Mouse (Mus musculus): ENCODE measurements around the gene Vps8. TPM values are rescaled to one million over a fixed set of nuclear protein-coding genes. Genes with fewer than 3 reads are reported as not detected.

Gene Vps8
- total and polyA plus RNA-seq, 3 experiments = 13.6 to 17.6 (median 15.9) TPM

DNA sequence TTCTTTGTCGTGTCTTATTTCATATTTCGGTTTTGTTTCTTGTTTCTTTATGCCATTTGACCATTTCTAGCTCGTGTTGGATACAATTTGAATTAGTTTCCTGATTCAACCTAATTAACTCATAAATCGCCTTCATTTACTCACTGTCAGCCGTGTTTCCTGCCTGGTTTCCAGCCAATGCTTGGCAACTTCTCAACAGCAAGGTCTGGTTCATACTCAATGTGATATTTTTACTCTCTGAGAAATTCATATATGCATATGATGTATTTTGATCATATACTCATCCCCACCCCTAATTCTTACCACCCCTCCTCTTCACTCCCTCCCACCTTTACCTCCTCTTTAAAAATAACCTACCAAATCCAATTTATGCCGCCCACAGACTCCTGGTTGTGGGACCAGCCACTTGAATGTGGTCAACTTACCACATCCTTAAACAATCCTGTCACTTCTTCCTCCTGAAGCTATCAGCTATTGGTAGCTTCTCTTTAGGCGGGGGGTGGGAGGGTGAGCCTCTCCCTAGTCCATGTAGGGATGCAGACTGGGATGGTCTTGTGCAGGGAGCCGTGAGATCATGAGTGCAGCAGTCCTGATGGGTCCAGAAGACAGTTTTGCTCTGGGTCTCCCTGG is 184.2 kb downstream of the Vps8 start:
- no peaks in the 10 kb centered on the region for H3K9me3 ChIP-seq (replicated peaks; ENCODE audit: low read length)
- TF ChIP-seq RAD21 (IDR thresholded peaks at IDR 0.05; ENCODE audit: low read depth, low read length) = no peak
- TF ChIP-seq SMC3 (IDR thresholded peaks at IDR 0.05; ENCODE audit: low read depth, low read length) = no peak
- no peak for TF ChIP-seq MAX (IDR thresholded peaks at IDR 0.05; ENCODE audit: low read length)
- no peak overlapping the region for H3K4me2 ChIP-seq (ENCODE audit: insufficient read depth, low read depth, poor library complexity, severe bottlenecking)
- H3K9ac ChIP-seq (ENCODE audit: insufficient read depth, low read depth) = no peak overlapping the region
- no peaks in the 10 kb centered on the region for H3K27me3 ChIP-seq (replicated peaks)
- no peaks in the 10 kb centered on the region for H3K79me2 ChIP-seq (replicated peaks; ENCODE audit: control insufficient read depth, extremely low read depth, insufficient read depth, poor library complexity, severe bottlenecking)
- in situ Hi-C loops (cut with MboI; ENCODE audit: low pct_ligation_motif_present, low pct_unique_long_range_greater_than_20kb, low sequenced_read_pairs) = no loop called here
- H3K36me3 ChIP-seq (replicated peaks in 1 of 2; ENCODE audit: control insufficient read depth in 1 of 2, insufficient read depth in 1 of 2, low read length in 1 of 2) = peaks cover 0 to 11% of the 10 kb centered on the region in 2 experiments
- no peak overlapping the region for H3K27ac ChIP-seq (ENCODE audit: insufficient read depth, low read depth)
- no peak for DNase-seq (ENCODE audit: extremely low read depth)
- dilution Hi-C loops (cut with MboI; ENCODE audit: extremely low pct_ligation_motif_present, extremely low pct_unique_long_range_greater_than_20kb, low sequenced_read_pairs) = no loop called here
- no peak overlapping the region for H3K4me3 ChIP-seq (replicated peaks in 1 of 3; ENCODE audit: low read depth in 2 of 3, low read length in 2 of 3, poor library complexity in 1 of 3)
- peaks cover 8 to 28% of the 10 kb centered on the region in 2 experiments for H3K4me1 ChIP-seq (ENCODE audit: control insufficient read depth in 1 of 2, insufficient read depth in 2 of 2)

DNA sequence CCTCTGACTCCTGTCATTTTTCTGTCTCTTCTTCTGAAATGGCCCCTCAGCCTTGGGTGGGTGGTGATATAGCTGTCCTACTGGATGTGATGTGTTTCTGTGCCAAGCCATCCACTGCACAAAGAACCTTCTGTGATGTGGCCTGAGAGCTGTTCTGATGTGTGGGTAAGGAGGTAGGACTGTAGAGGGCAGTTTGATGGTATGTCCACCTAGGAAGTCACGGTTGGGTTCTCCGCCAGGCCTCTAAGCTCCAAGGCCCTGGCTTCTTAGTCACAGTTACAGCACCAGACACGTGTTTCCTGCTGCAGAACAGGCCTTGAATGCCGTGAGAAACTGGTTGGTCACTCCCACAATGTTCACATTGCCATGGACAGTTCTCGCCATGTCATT is 184.7 kb downstream of the Vps8 start:
- no peak overlapping the region for H3K4me2 ChIP-seq (ENCODE audit: insufficient read depth, low read depth, poor library complexity, severe bottlenecking)
- DNase-seq (ENCODE audit: extremely low read depth) = no peak
- no peaks in the 10 kb centered on the region for H3K27me3 ChIP-seq (replicated peaks)
- TF ChIP-seq UBTF (IDR thresholded peaks at IDR 0.05; ENCODE audit: low read depth, low read length) = no peak
- no peak for TF ChIP-seq BHLHE40 (IDR thresholded peaks at IDR 0.05; ENCODE audit: low read depth, low read length)
- no peak for TF ChIP-seq POLR2AphosphoS2 (IDR thresholded peaks at IDR 0.05; ENCODE audit: low read depth, low read length)
- TF ChIP-seq ZKSCAN1 (IDR thresholded peaks at IDR 0.05; ENCODE audit: borderline replicate concordance, low read depth, low read length) = no peak
- no peak for TF ChIP-seq MAZ (IDR thresholded peaks at IDR 0.05; ENCODE audit: low read depth, low read length)
- no peak for TF ChIP-seq RAD21 (IDR thresholded peaks at IDR 0.05; ENCODE audit: low read depth, low read length)
- TF ChIP-seq JUN (IDR thresholded peaks at IDR 0.05; ENCODE audit: insufficient read depth, low read depth, low read length) = no peak
- no peak for TF ChIP-seq MAFK (IDR thresholded peaks at IDR 0.05; ENCODE audit: insufficient replicate concordance, low read length)
- no peak for TF ChIP-seq HCFC1 (IDR thresholded peaks at IDR 0.05; ENCODE audit: low read depth, low read length)
- no peak for TF ChIP-seq CTCF (conservative IDR thresholded peaks at IDR 0.05 in 1 of 2, IDR thresholded peaks at IDR 0.05 in 1 of 2; ENCODE audit: low read depth in 2 of 2, low read length in 2 of 2)
- TF ChIP-seq CHD2 (IDR thresholded peaks at IDR 0.05; ENCODE audit: low read length) = no peak
- no peak for TF ChIP-seq TBP (conservative IDR thresholded peaks at IDR 0.05; ENCODE audit: low read depth, low read length)
- no peak for TF ChIP-seq EP300 (IDR thresholded peaks at IDR 0.05; ENCODE audit: low read length)
- no peak for TF ChIP-seq ELF1 (IDR thresholded peaks at IDR 0.05; ENCODE audit: low read depth, low read length)
- peaks cover 2% of the 10 kb centered on the region for H3K9me3 ChIP-seq (replicated peaks; ENCODE audit: low read length)
- H3K9ac ChIP-seq (ENCODE audit: insufficient read depth, low read depth) = no peak overlapping the region
- no peak overlapping the region for H3K27ac ChIP-seq (ENCODE audit: insufficient read depth, low read depth)
- H3K4me1 ChIP-seq (ENCODE audit: control insufficient read depth in 1 of 2, insufficient read depth in 2 of 2) = peaks cover 8 to 28% of the 10 kb centered on the region in 2 experiments
- dilution Hi-C loops (cut with MboI; ENCODE audit: extremely low pct_ligation_motif_present, extremely low pct_unique_long_range_greater_than_20kb, low sequenced_read_pairs) = no loop called here
- no peak overlapping the region for H3K4me3 ChIP-seq (replicated peaks in 1 of 3; ENCODE audit: low read depth in 2 of 3, low read length in 2 of 3, poor library complexity in 1 of 3)
- peaks cover 0 to 15% of the 10 kb centered on the region in 2 experiments for H3K36me3 ChIP-seq (replicated peaks in 1 of 2; ENCODE audit: control insufficient read depth in 1 of 2, insufficient read depth in 1 of 2, low read length in 1 of 2)
- H3K79me2 ChIP-seq (replicated peaks; ENCODE audit: control insufficient read depth, extremely low read depth, insufficient read depth, poor library complexity, severe bottlenecking) = no peaks in the 10 kb centered on the region
- in situ Hi-C loops (cut with MboI; ENCODE audit: low pct_ligation_motif_present, low pct_unique_long_range_greater_than_20kb, low sequenced_read_pairs) = no loop called here

Data from CH12.LX (cell line).